Mouse (Mus musculus): ENCODE measurements at regions not wholly inside any gene's neighbourhood (a gene's known extent, or its start where the extent isn't known, plus 50 kb on each side); places are given as distances from the start of the nearest gene placed in this dataset.

- ATAC-seq (replicated peaks; ENCODE audit: poor library complexity): no peak
Observed at GRCm38 (mm10) chr10:67672281-67672680, 123.5 kb upstream of the Ado start.

DNA sequence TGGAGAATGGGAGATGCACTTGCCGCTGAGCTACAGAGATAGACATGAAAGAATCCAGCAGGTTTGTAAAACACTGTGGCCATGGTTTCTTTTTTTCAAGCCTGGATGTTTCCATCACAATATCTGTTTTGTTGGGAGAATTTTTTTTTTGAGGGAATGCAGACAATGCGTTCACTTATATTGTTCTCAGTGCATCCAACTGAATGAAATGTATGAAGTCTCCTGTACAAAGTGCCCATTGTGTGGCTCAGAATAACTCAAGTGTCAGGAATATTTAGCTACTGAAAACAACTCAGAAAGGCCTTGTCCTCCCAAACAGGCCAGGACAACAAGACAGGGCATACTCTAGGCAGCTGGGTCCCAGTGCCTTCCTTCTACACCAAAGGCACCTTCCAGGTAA is 120.3 kb upstream of the Ado start:
- ATAC-seq (replicated peaks; ENCODE audit: poor library complexity): no peak

- no peak for ATAC-seq (replicated peaks; ENCODE audit: poor library complexity)
Observed at GRCm38 (mm10) chr10:67663028-67663427, 114.3 kb upstream of the Ado start.

DNA sequence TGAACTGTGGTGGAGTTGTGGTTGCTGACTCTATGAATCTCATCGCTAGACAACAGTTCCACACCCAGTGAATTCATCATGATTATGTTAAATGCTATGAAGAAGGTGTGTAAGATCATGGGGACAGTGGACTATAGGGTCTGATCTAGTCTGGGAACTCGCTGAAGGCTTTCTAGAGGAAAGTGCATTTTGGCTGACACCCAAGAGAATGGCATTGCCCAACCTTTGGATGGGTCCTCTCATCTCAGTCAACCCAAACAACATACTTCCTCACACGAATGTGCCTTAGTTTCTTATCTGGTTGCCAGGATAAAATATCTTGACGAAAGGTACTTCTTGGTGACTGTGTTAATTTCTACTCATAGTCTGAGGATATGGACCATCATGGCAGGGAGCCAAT is 112.9 kb upstream of the Ado start:
- 0 out of 2 replicates have a peak, but pooled peaks have one; percentile 29 for ATAC-seq (replicated peaks; ENCODE audit: poor library complexity)

- ATAC-seq (replicated peaks; ENCODE audit: poor library complexity): no peak
Observed at GRCm38 (mm10) chr10:67658005-67658545, 109.3 kb upstream of the Ado start.

DNA sequence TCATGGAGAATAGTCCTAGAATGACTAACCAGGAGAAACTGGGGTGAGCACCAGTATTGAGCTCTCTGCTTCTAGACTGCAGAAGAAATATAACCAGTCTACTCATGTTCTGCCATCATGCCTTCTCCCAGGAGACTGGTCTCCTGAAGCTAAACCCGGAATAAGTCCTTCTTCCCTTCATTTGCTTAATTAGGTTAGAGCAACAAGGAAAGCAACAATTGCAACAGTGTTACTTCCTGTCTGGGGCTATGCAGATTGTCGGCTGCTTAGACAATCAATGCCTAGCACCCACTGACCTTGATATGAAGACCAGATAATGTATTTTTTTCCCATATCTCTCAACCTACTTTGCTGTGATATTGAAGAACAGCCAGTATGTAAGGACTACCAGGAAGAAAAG is 108.5 kb upstream of the Ado start:
- ATAC-seq (replicated peaks; ENCODE audit: poor library complexity): peak; percentile 55

DNA sequence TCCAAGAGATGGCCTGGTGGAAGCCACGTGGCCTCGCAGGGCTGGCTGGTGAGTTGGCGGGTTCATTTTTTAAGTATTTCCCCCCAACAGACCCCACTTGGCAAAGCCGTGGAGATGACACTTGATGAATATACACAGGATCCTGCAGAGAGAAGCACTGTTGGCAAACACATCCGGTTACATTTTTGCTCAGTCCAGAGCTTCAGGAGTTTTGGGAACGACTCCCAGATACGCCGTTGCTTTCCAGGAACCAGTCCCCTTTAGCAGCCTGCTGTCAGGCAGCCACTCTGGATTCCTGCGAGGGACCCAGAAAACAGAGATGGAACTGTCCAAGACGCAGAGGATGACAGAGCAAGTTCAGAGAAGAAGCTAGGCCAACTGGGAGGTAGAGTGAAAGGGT is 105.8 kb upstream of the Ado start:
- no peak for ATAC-seq (replicated peaks; ENCODE audit: poor library complexity)

DNA sequence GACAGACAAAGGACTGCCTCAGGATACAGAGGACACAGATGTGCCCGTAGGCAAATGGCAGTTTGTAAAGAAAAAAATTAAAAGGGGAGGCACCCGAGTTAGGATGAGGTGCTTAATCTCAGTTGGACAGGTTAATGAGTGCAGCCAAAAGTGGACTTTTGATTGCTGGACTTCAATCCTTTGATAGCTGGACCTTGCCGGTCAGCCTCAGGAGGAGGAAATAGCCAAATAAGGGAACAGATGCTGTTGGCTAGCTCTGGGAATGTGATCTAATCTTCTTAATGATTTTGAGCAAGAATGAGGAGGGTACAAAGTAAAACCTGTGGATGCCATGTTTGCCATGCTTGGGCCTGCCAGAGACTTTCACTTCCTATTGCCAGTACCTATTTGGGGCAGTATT is 103.5 kb upstream of the Ado start:
- no peak for ATAC-seq (replicated peaks; ENCODE audit: poor library complexity)

GRCm38 (mm10) chr10:67651386-67651785 is 102.6 kb upstream of the Ado start:
- no peak for ATAC-seq (replicated peaks; ENCODE audit: poor library complexity)

GRCm38 (mm10) chr10:67647777-67648727 is 99.3 kb upstream of the Ado start:
- ATAC-seq (replicated peaks; ENCODE audit: poor library complexity): peak; percentile 17

DNA sequence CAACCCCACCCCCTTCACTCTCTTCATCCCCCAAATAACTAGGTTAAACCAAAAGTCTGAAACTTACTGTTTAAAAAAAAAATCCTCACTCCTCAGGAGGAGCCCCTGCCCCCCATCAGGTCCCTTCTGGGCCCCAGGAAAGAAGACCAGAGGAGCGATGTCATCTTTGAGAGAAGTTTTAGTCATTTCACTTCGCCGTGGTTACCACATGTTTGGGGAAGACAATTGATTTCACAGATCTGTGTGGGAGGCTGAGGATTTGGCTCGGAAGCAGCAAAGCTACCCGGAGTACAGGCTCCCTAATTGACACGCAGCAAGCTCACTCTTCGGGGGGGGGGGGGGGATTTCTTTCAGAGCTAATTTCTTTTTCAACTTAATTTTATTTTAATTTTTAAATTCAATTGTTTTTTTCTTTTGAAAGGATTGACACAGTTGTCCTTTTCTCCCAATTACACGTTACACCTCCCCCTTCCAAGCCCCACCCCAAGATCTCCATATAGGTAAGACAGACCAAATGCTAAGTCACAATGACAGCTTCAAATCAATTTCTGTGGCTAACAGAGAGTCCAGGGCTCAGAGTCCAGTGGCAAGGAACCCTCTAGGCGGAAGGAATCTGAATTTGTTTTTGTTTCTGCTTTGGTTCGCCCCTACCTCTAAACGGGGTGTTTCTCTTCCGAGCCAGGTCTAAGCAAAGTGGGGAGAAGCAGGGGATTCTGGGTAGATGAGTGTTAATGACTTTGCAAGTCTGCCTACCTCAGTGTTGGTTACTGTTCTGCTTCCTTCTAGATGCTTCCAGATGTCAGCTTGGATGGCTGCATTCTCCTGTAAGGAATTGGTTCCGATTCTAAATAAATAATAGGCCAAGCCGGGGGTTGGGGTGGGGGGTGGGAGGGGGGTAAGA is 98.2 kb upstream of the Ado start:
- peak; percentile 72 for ATAC-seq (replicated peaks; ENCODE audit: poor library complexity)

DNA sequence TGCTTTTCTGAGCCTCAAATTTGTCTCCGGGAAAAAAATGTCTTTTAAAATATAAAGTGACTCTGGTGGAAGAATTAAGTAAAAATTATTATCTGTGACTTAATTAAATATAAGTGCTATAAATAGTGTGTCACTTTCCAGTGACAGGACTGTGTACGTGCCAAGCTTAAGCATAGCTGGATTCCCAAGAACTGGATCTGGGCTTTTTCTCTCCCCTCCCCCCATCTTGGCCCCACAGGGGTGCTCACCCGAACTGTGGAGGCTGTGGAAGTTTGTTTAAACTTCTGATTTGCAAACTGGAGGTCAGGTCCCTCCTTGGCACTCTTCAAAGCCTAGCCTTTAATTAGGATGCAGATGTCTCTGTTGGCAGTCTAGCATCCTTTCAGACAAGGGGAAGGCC is 97.1 kb upstream of the Ado start:
- no peak for ATAC-seq (replicated peaks; ENCODE audit: poor library complexity)

GRCm38 (mm10) chr10:67644280-67644679 is 95.5 kb upstream of the Ado start:
- peak; percentile 38 for ATAC-seq (replicated peaks; ENCODE audit: poor library complexity)

- no peak for ATAC-seq (replicated peaks; ENCODE audit: poor library complexity)
Observed at GRCm38 (mm10) chr10:67643685-67644084, 94.9 kb upstream of the Ado start.

DNA sequence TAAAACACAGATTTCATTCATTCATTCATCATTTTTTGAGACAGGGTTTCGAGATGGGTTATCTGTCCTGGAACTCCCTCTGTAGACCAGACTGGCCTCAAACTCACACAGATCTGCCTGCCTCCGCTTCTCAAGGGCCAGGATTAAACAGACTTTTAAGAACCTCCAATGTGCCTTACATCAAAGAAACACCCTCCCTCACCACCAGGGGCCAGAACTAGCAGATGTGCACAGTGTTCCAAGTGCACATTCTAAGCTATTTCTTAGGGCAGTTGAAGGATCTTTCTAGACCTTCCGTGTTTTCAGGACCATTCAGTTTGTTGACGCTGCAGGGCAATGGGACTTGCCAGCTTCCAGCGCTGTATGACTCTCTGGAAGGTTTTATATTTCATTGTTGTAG is 88.6 kb upstream of the Ado start:
- ATAC-seq (replicated peaks; ENCODE audit: poor library complexity): peak; percentile 70

- peak; percentile 78 for ATAC-seq (replicated peaks; ENCODE audit: poor library complexity)
Observed at GRCm38 (mm10) chr10:67636569-67636968, 87.8 kb upstream of the Ado start.

DNA sequence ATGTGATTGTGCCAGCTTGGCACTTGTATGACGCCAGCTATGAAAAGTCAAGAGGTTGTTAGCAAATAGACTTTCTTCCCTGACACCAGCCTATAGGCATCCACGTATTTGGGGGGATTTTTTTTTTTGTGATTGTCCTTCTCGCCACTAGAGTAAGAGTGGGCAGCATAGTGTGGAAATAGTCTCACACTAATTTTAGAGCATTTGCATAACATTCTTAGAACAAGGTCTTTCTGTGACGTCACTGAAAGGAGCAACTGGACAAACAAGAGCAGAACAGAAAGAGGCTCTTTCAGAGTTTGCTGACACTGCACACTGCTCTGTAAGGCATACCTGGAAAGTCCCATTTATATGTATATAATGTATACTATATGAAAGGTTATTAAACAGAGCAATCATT is 86.0 kb upstream of the Ado start:
- no peak for ATAC-seq (replicated peaks; ENCODE audit: poor library complexity)

DNA sequence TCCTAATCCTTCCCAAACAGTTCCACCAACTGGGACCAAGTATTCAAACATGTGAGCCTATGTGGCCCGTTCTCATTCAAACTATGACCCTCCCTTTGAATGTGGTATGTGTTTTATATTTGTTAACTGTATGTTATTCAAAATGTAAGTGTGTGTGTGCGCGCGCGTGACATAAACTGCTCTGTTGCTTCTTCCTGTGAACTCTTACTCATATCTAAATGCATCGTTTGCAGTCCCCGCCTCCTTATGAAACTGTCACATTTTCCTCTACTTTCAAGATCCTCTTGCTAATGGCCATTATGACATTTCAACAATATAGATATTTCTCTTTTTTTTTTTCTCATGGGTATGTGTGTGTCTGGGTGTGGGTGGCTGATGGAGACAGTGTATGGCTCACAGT is 84.3 kb upstream of the Ado start:
- peak; percentile 40 for ATAC-seq (replicated peaks; ENCODE audit: poor library complexity)

DNA sequence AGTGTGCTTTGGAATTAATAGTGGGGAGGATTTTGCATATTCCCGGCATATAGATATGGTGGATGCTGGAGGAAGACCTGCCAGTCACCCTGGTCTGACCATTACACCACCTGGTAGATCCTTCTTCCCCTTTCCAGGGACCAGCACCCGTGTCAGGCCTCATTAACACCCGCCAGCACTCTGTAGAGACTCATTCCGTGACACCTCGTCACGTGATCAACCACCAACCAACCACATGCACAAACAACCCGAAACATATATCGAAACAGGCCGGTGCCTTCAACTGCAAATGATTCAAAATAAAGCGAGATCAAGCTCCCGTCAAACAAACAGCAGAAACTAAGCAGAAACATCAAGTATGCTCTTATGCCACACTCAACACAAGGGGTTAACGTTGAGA is 74.6 kb upstream of the Ado start:
- ATAC-seq (replicated peaks; ENCODE audit: poor library complexity): no peak

DNA sequence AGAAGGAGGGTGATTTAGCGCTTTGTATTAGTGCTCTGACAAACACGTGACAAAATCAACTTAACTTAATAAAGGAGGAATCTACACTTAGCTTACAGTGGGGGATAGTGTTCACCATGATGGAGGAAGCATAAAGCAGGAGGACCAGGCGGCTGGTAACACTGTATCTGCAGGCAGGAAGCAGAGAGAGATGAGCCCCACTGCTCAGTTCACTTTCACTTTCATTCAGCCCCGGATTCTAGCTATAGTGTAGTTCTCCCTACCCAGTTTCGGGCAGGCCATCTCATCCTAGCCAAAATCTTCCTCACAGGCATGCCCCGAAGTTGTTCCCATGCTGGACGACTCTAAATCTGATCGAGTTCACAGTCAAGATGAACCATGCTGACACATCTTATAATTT is 71.3 kb upstream of the Ado start:
- ATAC-seq (replicated peaks; ENCODE audit: poor library complexity): peak; percentile 69; the same call in 1 of the 2 replicates

DNA sequence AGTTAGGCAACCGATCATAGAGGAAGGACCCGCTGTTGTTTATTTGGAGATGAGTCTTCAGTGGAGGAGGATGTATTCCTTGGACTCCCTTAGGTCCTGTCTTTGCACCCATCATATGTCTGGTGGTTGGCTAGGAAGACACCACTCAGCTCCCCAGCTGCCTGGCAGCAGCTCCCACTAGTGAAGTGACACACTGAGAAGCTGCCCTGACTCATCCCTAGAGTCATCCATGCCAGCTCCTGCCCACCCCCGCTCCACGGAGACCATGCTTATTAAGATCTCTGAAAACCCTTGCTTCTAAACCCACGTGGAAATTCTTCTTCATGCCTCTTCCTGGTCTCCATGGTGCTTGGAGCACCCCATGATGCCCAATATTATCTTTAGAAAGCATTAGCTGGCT is 69.4 kb upstream of the Ado start:
- ATAC-seq (replicated peaks; ENCODE audit: poor library complexity): no peak

DNA sequence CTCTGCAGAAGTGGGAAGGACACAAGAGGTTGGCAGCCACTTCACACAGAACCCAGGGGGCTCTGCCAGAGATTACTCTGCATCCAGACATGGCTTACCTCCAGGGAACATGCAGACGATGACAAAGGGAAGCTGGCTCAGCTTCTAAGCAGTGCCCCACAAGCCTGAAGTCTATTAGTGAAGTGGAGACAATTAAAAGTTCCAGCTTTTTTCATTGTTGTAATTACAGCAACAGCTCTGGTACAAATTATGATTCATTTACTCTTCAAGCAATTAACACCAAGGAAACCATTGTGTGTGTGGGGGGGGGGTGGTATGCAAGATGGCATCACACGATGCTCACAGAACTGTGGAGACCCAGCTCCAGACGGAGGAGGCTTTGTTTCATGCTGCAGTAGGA is 66.3 kb upstream of the Ado start:
- no peak for ATAC-seq (replicated peaks; ENCODE audit: poor library complexity)
